In genomic region chr11:82719294-82719693, GRCm38 (mm10) we compare ENCODE assay signal across 22 mouse cellular contexts. TPM values are rescaled to one million over a fixed set of nuclear protein-coding genes. Genes with fewer than 3 reads are reported as not detected.
"Had no signal": no experiment of that assay in that cellular context is flagged by ENCODE, and none has a peak within 500 bp of the region (broad histone marks: within the 10 kb centered on the region; RNA-seq: fewer than 3 reads in every experiment).

No protein-coding gene starts in this region.

- H3K36me3 ChIP-seq: kidney, embryonic 15.5 days; limb, embryonic 10.5 days; limb, embryonic 13.5 days; liver, embryonic 12.5 days; liver, embryonic 15.5 days; lung, embryonic 15.5 days; midbrain, embryonic 12.5 days; midbrain, embryonic 15.5 days; neural tube, embryonic 12.5 days; neural tube, embryonic 15.5 days had no signal

- H3K27me3 ChIP-seq: kidney, embryonic 15.5 days; limb, embryonic 13.5 days; liver, embryonic 12.5 days; liver, embryonic 15.5 days; lung, embryonic 15.5 days; midbrain, embryonic 12.5 days; midbrain, embryonic 15.5 days; neural tube, embryonic 12.5 days; neural tube, embryonic 15.5 days had no signal

- H3K27ac ChIP-seq: kidney, embryonic 15.5 days; limb, embryonic 10.5 days; limb, embryonic 13.5 days; liver, embryonic 12.5 days; liver, embryonic 15.5 days; lung, embryonic 15.5 days; midbrain, embryonic 12.5 days; midbrain, embryonic 15.5 days; neural tube, embryonic 12.5 days; neural tube, embryonic 15.5 days had no signal

- H3K9me3 ChIP-seq: kidney, embryonic 15.5 days; limb, embryonic 10.5 days; limb, embryonic 13.5 days; liver, embryonic 12.5 days; liver, embryonic 15.5 days; lung, embryonic 15.5 days; midbrain, embryonic 12.5 days; midbrain, embryonic 15.5 days; neural tube, embryonic 12.5 days; neural tube, embryonic 15.5 days had no signal

- H3K4me1 ChIP-seq: kidney, embryonic 15.5 days; limb, embryonic 10.5 days; limb, embryonic 13.5 days; liver, embryonic 12.5 days; liver, embryonic 15.5 days; lung, embryonic 15.5 days; midbrain, embryonic 12.5 days; midbrain, embryonic 15.5 days; neural tube, embryonic 12.5 days; neural tube, embryonic 15.5 days had no signal

- H3K4me3 ChIP-seq: kidney, embryonic 15.5 days; limb, embryonic 10.5 days; limb, embryonic 13.5 days; liver, embryonic 12.5 days; liver, embryonic 15.5 days; lung, embryonic 15.5 days; midbrain, embryonic 12.5 days; midbrain, embryonic 15.5 days; neural tube, embryonic 12.5 days; neural tube, embryonic 15.5 days had no signal

- ATAC-seq: liver, embryonic 12.5 days; midbrain, embryonic 15.5 days had no signal

- DNase-seq: kidney, adult 8-10 months; kidney, postnatal 10 days; kidney, postnatal 36 days; liver; lung, adult 18-20 months; lung, postnatal 10 days; lung, postnatal 36 days; retina, postnatal 1 day; right cerebral cortex, postnatal 25 days; thymus, adult 18-20 months; thymus, postnatal 36 days had no signal

- H3K4me2 ChIP-seq: kidney, embryonic 15.5 days; limb, embryonic 13.5 days; liver, embryonic 12.5 days; liver, embryonic 15.5 days; lung, embryonic 15.5 days; midbrain, embryonic 12.5 days; midbrain, embryonic 15.5 days; neural tube, embryonic 12.5 days; neural tube, embryonic 15.5 days had no signal

- H3K9ac ChIP-seq: kidney, embryonic 15.5 days; limb, embryonic 13.5 days; liver, embryonic 12.5 days; liver, embryonic 15.5 days; lung, embryonic 15.5 days; midbrain, embryonic 12.5 days; midbrain, embryonic 15.5 days; neural tube, embryonic 12.5 days; neural tube, embryonic 15.5 days had no signal

RNA-seq across cellular contexts. Expression of gene Cct6b, which starts 44.8 kb away (rescaled TPM):
- polyA plus RNA-seq: small intestine, adult 2 months had no signal
